Mouse (Mus musculus) hematopoietic multipotent progenitor cell, adult 10-12 weeks (in vitro differentiated cells): ENCODE measurements around the gene Eid2. TPM values are rescaled to one million over a fixed set of nuclear protein-coding genes. Genes with fewer than 3 reads are reported as not detected.

Source experiments
- polyA plus RNA-seq: library from polyadenylated mRNA; stranded (reverse); fragments of >175 nt; gene quantifications from 2 replicates; pipeline ENCODE4 v1.2.3, GENCODE M21; 2012; ENCODE audit warnings: low replicate concordance

The Eid2 gene
- 5.3 and 17.3 TPM in 2 replicates for polyA plus RNA-seq

DNA sequence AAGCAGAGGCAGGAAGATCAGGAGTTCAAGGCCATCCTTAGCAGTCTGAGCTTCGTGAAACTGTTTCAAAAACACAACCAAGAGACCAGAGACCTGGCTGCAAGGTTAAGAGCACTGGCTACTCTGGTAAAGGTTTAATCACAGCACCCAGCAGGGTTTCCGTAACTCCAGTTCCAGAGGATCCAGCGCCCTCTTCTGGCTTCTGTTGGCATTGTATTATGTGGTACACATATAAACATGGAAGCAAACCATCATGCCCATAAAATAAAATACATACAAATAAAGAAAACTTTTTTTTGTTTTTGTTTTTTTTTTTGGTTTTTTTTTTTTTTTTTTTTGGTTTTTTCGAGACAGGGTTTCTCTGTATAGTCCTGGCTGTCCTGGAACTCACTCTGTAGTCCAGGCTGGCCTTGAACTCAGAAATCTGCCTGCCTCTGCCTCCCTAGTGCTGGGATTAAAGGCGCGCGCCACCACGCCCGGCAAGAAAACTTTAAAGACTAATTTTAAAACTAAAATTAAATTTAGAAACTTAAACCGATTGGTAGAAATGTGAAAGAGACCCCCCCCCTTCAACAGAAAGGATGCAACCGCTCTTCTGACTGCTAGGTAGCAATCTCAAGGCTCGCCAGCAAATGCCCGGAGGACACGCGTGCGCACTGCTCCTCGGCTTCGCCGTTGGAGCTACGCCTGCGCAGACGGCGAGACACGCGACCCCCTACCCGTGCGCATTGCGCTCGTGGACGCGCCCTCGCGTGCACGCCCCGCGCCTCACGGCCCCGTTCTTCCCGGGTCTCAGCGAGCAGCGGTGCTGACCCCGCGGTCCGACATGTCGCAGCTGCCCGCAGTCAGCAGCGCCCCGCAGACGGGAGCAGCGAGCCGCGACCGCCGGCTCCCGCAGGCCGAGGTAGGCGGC lies at the start of gene Eid2:
Gene Eid2, plus strand, starts transcription at position 753 of the 913 bp plus-strand sequence.

GRCm38 (mm10) chr7:28277615-28278278 lies 10.1 kb downstream of the Eid2 start, which contains the start of gene Eid2b:
Gene Eid2b, plus strand, starts transcription at chr7:28277739.

GRCm38 (mm10) chr7:28290638-28291590 lies 23.2 kb downstream of the Eid2 start, which contains the start of gene Selenov:
Gene Selenov, minus strand, starts transcription at chr7:28291186.

DNA sequence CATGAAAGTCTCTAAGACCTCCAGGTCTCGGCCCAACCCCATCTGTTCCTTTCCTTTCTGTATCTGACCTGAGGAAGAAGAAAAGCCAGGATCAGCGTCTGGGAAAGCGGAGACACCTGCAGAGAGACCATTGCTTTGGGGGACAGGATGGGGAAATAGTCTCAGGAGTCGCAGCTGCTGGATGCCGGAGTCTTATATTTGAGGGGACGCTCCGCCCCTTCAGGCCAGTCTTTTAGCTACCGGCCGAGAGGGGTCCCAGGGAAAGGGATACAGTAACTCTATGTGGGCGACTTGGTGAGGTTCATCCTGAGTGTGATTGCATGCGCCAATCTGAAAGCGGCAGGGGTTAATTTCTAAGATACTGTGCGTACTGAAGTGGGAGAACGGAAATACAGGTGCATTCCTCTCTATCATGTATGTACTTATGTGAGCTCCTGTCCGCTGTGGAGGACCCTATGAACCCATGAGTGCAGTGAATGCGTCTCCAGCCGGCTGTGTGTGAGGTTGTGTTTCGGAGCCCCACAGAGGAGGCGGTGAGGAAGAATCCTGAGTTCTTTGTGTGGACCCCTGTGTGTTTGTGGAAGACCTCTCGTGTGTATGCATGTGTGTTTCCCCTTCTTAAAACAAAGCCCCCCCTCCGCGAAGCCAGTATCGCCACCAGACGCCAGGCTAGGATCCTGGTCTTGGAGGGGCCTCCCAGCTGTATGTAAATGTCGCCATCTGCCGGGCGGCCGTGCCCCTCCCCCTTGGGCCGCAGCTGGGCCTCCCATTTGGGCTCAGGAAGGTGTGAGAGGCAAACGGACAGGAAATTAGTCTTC lies 34.1 kb downstream of the Eid2 start, which contains the start of gene Dll3:
Gene Dll3, minus strand, starts transcription at position 623 of the 818 bp plus-strand sequence.

DNA sequence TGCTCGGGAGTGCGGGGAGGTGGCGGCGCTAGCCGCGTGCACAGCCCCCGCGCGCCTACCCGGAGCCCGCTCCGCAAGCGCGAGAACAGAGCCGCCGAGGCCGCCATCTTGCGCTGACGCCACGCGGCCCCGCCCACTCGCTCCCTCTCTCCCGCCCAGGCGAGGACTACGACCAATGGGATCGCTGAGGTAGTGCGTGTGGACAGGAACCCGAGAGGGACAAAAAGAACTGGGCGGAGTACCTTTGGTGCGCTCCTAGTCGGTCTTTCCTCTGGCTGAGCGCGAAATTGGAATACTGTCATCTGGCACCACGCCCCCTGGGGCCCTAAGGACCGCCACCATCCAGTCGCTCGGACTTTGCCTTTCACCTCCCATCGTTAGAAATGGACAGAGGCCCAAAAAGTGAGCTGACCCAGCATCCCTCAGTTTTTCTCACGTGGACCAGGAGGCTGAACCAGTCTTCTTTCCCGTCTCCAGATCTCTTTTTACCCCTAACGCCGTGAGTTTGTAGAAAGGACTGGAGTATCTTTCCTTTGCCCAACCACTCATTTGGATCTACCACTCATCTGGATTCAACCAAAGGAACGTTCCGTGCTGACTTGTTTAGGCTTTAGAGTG lies 44.4 kb downstream of the Eid2 start, which contains the start of gene Timm50:
Gene Timm50, minus strand, starts transcription at position 147 of the 618 bp plus-strand sequence.

Other genes with a start within 250 kb of the Eid2 start
- gene Psmc4, start 217.8 kb upstream of the Eid2 start, polyA plus RNA-seq, result 25.6 and 53.5 TPM in 2 replicates
- 0.03 TPM in 1 of 2 replicates, not detected in the other for gene Fcgbp, start 196.6 kb upstream of the Eid2 start, polyA plus RNA-seq
- not detected in 2 replicates for gene 9530053A07Rik, start 138.4 kb upstream of the Eid2 start, polyA plus RNA-seq
- 125 and 197 TPM in 2 replicates for gene Fbl, start 98.2 kb upstream of the Eid2 start, polyA plus RNA-seq
- gene Dyrk1b, start 88.4 kb upstream of the Eid2 start, polyA plus RNA-seq, result 82.1 and 186 TPM in 2 replicates
- gene Eid2b, start 9.9 kb downstream of the Eid2 start, polyA plus RNA-seq, result 10.5 and 32.4 TPM in 2 replicates
- not detected in 2 replicates for gene Selenov, start 23.3 kb downstream of the Eid2 start, polyA plus RNA-seq
- gene Dll3, start 34.4 kb downstream of the Eid2 start, polyA plus RNA-seq, result not detected in 2 replicates
- 54.8 and 107 TPM in 2 replicates for gene Timm50, start 44.2 kb downstream of the Eid2 start, polyA plus RNA-seq
- gene Supt5, start 70.9 kb downstream of the Eid2 start, polyA plus RNA-seq, result 77.8 and 140 TPM in 2 replicates
- 312 and 2,158 TPM in 2 replicates for gene Rps16, start 82.8 kb downstream of the Eid2 start, polyA plus RNA-seq
- 115 and 200 TPM in 2 replicates for gene Plekhg2, start 104.7 kb downstream of the Eid2 start, polyA plus RNA-seq
- 449 and 1,114 TPM in 2 replicates for gene Zfp36, start 112.4 kb downstream of the Eid2 start, polyA plus RNA-seq
- 8.5 and 10.2 TPM in 2 replicates for gene Med29, start 124.8 kb downstream of the Eid2 start, polyA plus RNA-seq
- gene Paf1, start 125.1 kb downstream of the Eid2 start, polyA plus RNA-seq, result 122 and 137 TPM in 2 replicates
- 16.0 and 30.0 TPM in 2 replicates for gene Gmfg, start 169.6 kb downstream of the Eid2 start, polyA plus RNA-seq
- gene Lrfn1, start 184.1 kb downstream of the Eid2 start, polyA plus RNA-seq, result 3.2 and 10.3 TPM in 2 replicates
- gene Ifnl2, start 242.6 kb downstream of the Eid2 start, polyA plus RNA-seq, result not detected in 2 replicates